Mouse (Mus musculus) liver, embryonic 14 days (tissue): ENCODE results near the gene Gata5. TPM values are rescaled to one million over a fixed set of nuclear protein-coding genes. Genes with fewer than 3 reads are reported as not detected.

Experiments
- polyA plus RNA-seq: library from polyadenylated mRNA; depleted of rRNA; stranded (reverse); fragments of >200 nt; gene quantifications from 2 replicates; pipeline ENCODE4 v1.2.3, GENCODE M21; 2012; rRNA removed

Gene Gata5
- 0.22 and 0.29 TPM in 2 replicates for polyA plus RNA-seq

GRCm38 (mm10) chr2:180334551-180334986 is at the start of gene Gata5:
TSS of gene Gata5 (minus strand) at chr2:180334699.

GRCm38 (mm10) chr2:180289440-180290108 is 44.9 kb downstream of the Gata5 start, which contains the start of gene Rbbp8nl:
TSS of gene Rbbp8nl (minus strand) at chr2:180289879.

Other genes with a start within 250 kb of the Gata5 start
- not detected in 2 replicates for gene Hrh3, start 230.2 kb downstream of the Gata5 start, polyA plus RNA-seq
- gene Osbpl2, start 215.4 kb downstream of the Gata5 start, polyA plus RNA-seq = 4.9 and 5.1 TPM in 2 replicates
- gene Adrm1, start 163.2 kb downstream of the Gata5 start, polyA plus RNA-seq = 43.6 and 50.1 TPM in 2 replicates
- 2.6 and 2.8 TPM in 2 replicates for gene Lama5, start 108.8 kb downstream of the Gata5 start, polyA plus RNA-seq
- gene Rps21, start 77.3 kb downstream of the Gata5 start, polyA plus RNA-seq = 1,826 and 1,865 TPM in 2 replicates
- gene Cables2, start 61.2 kb downstream of the Gata5 start, polyA plus RNA-seq = 4.7 and 5.6 TPM in 2 replicates
- gene Rbbp8nl, start 44.8 kb downstream of the Gata5 start, polyA plus RNA-seq = not detected in 2 replicates
- 0.74 and 0.75 TPM in 2 replicates for gene Slco4a1, start 121.5 kb upstream of the Gata5 start, polyA plus RNA-seq
- gene Ntsr1, start 165.3 kb upstream of the Gata5 start, polyA plus RNA-seq = 0.02 and 0.03 TPM in 2 replicates
- gene Mrgbp, start 246.6 kb upstream of the Gata5 start, polyA plus RNA-seq = 11.1 and 11.2 TPM in 2 replicates